In genomic region chr11:4946530-4946929, GRCm38 (mm10) we compare ENCODE assay signal across 9 mouse cellular contexts. TPM values are rescaled to one million over a fixed set of nuclear protein-coding genes. Genes with fewer than 3 reads are reported as not detected.
DNase-seq lines count a peak whose midpoint lies in the region; ATAC-seq and TF ChIP-seq lines count a peak whose summit lies in the region.
"Had no signal": no experiment of that assay in that cellular context is flagged by ENCODE, and none has a peak within 500 bp of the region (broad histone marks: within the 10 kb centered on the region; RNA-seq: fewer than 3 reads in every experiment).

No protein-coding gene starts in this region.

- no peak for DNase-seq in heart, adult 11 months
- no peak for DNase-seq in forebrain, embryonic 14.5 days (ENCODE audit: low spot score)
- no peak for DNase-seq in liver, postnatal 0 days
- no peak for DNase-seq in layer of hippocampus, postnatal 10 days (ENCODE audit: low spot score in 2 of 2)
- no peak for DNase-seq in lung, adult 18-20 months

- TF ChIP-seq EP300 in ES-Bruce4 (IDR thresholded peaks at IDR 0.05; ENCODE audit: insufficient read depth, low read depth, low read length) = no peak
- TF ChIP-seq EP300 in liver, postnatal 0 days (IDR thresholded peaks at IDR 0.05; ENCODE audit: low read depth) = no peak

- no peaks in the 10 kb centered on the region for H3K9me3 ChIP-seq in heart, embryonic 16.5 days (replicated peaks; ENCODE audit: control insufficient read depth, low read length)
- no peaks in the 10 kb centered on the region for H3K9me3 ChIP-seq in ES-Bruce4 (replicated peaks; ENCODE audit: control insufficient read depth, insufficient read depth, low read length, poor library complexity, severe bottlenecking)
- H3K9me3 ChIP-seq in forebrain, embryonic 14.5 days (replicated peaks; ENCODE audit: control insufficient read depth, low read length) = no peaks in the 10 kb centered on the region
- H3K9me3 ChIP-seq in liver, postnatal 0 days (ENCODE audit: low read length) = no peaks in the 10 kb centered on the region

- peak overlapping the region; percentile 56 for H3K4me3 ChIP-seq in heart, embryonic 16.5 days (ENCODE audit: low read length)
- peak overlapping the region; percentile 53; the same call in 1 of the 2 replicates for H3K4me3 ChIP-seq in ES-Bruce4 (ENCODE audit: low read depth, low read length)
- H3K4me3 ChIP-seq in forebrain, embryonic 14.5 days (ENCODE audit: low read depth, low read length) = peak overlapping the region; percentile 62
- peak overlapping the region; percentile 51 for H3K4me3 ChIP-seq in liver, postnatal 0 days (ENCODE audit: low read depth, low read length)

- no peak overlapping the region for H3K9ac ChIP-seq in heart, embryonic 16.5 days (ENCODE audit: low read length)
- H3K9ac ChIP-seq in ES-Bruce4 (ENCODE audit: low read depth, poor library complexity, severe bottlenecking) = no peak overlapping the region
- peak overlapping the region; percentile 13; the same call in 1 of the 2 replicates for H3K9ac ChIP-seq in forebrain, embryonic 14.5 days (ENCODE audit: low read length)
- no peak overlapping the region for H3K9ac ChIP-seq in liver, postnatal 0 days (replicated peaks)

- no peak for TF ChIP-seq POLR2A in ES-Bruce4 (IDR thresholded peaks at IDR 0.05; ENCODE audit: insufficient read depth, low read length)

- H3K36me3 ChIP-seq in heart, embryonic 16.5 days (ENCODE audit: control insufficient read depth, insufficient read depth) = no peaks in the 10 kb centered on the region
- H3K36me3 ChIP-seq in ES-Bruce4 (ENCODE audit: control insufficient read depth, insufficient read depth, low read length, poor library complexity, severe bottlenecking) = no peaks in the 10 kb centered on the region
- H3K36me3 ChIP-seq in forebrain, embryonic 14.5 days (ENCODE audit: control insufficient read depth, insufficient read depth, low read length) = no peaks in the 10 kb centered on the region
- no peaks in the 10 kb centered on the region for H3K36me3 ChIP-seq in liver, postnatal 0 days (replicated peaks; ENCODE audit: insufficient read depth, low read length)

- H3K27ac ChIP-seq in heart, embryonic 16.5 days (ENCODE audit: low read length) = no peak overlapping the region
- no peak overlapping the region for H3K27ac ChIP-seq in ES-Bruce4 (ENCODE audit: insufficient read depth, low read length)
- no peak overlapping the region for H3K27ac ChIP-seq in forebrain, embryonic 14.5 days (ENCODE audit: low read depth, low read length)
- H3K27ac ChIP-seq in liver, postnatal 0 days (ENCODE audit: low read depth) = no peak overlapping the region

- peak overlapping the region; percentile 81 for H3K4me2 ChIP-seq in heart, embryonic 16.5 days (ENCODE audit: low read depth, low read length)
- peak overlapping the region; percentile 79 for H3K4me2 ChIP-seq in forebrain, embryonic 14.5 days (ENCODE audit: low read length)
- peak overlapping the region; percentile 76 for H3K4me2 ChIP-seq in liver, postnatal 0 days (ENCODE audit: low read depth, low read length)

- H3K27me3 ChIP-seq in heart, embryonic 16.5 days (ENCODE audit: control insufficient read depth, insufficient read depth, low read length) = peaks cover 63% of the 10 kb centered on the region
- peaks cover 14% of the 10 kb centered on the region for H3K27me3 ChIP-seq in ES-Bruce4 (ENCODE audit: control insufficient read depth, insufficient read depth, low read length, poor library complexity, severe bottlenecking)
- peaks cover 61% of the 10 kb centered on the region for H3K27me3 ChIP-seq in forebrain, embryonic 14.5 days (replicated peaks; ENCODE audit: control insufficient read depth, insufficient read depth, low read length)
- H3K27me3 ChIP-seq in liver, postnatal 0 days (ENCODE audit: insufficient read depth, low read length) = peaks cover 68% of the 10 kb centered on the region

- TF ChIP-seq CTCF in ES-Bruce4 (IDR thresholded peaks at IDR 0.05; ENCODE audit: low read depth, low read length) = no peak
- no peak for TF ChIP-seq CTCF in liver, postnatal 0 days (IDR thresholded peaks at IDR 0.05; ENCODE audit: low read depth)

- 47% methylated on average over 13 of the region's 13 CpGs for WGBS in heart, embryonic 16.5 days
- WGBS in forebrain, embryonic 14.5 days = 42% methylated on average over 13 of the region's 13 CpGs
- WGBS in liver, postnatal 0 days (ENCODE audit: insufficient replicate concordance) = 38% methylated on average over 13 of the region's 13 CpGs

- ATAC-seq in heart, embryonic 16.5 days (replicated peaks; ENCODE audit: extremely low read depth, insufficient read depth, low FRiP score) = no peak
- ATAC-seq in forebrain, embryonic 14.5 days = peak; percentile 13; the same call in 1 of the 2 replicates
- ATAC-seq in liver, postnatal 0 days = no peak
- ATAC-seq in erythroblast, adult 5-6 weeks (replicated peaks; ENCODE audit: low FRiP score, poor library complexity, severe bottlenecking) = no peak

- H3K4me1 ChIP-seq in heart, embryonic 16.5 days (ENCODE audit: control insufficient read depth, insufficient read depth, low read length) = peaks cover 9% of the 10 kb centered on the region; the same call in 1 of the 2 replicates
- peaks cover 2% of the 10 kb centered on the region for H3K4me1 ChIP-seq in ES-Bruce4 (ENCODE audit: control insufficient read depth, insufficient read depth, low read length)
- no peaks in the 10 kb centered on the region for H3K4me1 ChIP-seq in forebrain, embryonic 14.5 days (ENCODE audit: control insufficient read depth, insufficient read depth, low read length)
- peaks cover 14% of the 10 kb centered on the region for H3K4me1 ChIP-seq in liver, postnatal 0 days (ENCODE audit: insufficient read depth)

RNA-seq across cellular contexts. Expression of gene Nefh, which starts 1.3 kb away (rescaled TPM):
- 0.42 and 0.60 TPM in 2 replicates for polyA plus RNA-seq in heart, embryonic 16.5 days (2015; fragmentation: Nextera tagmentation; extraction: Ambion mirVana)
- polyA plus RNA-seq in ES-Bruce4 (2011; ENCODE audit: insufficient read depth, insufficient read length, low read depth, missing spikeins) = 1.5 and 2.2 TPM in 2 replicates
- 0.75 and 1.0 TPM in 2 replicates for polyA plus RNA-seq in forebrain, embryonic 14.5 days (2014; fragmentation: Nextera tagmentation; extraction: Ambion mirVana)
- polyA plus RNA-seq in liver, postnatal 0 days (2015; fragmentation: Nextera tagmentation; extraction: Ambion mirVana) = 0.16 and 0.18 TPM in 2 replicates
- total RNA-seq in erythroblast, adult 5-6 weeks (2015; ENCODE audit: low replicate concordance) = 0.77 and 3.1 TPM in 2 replicates
- total RNA-seq in erythroblast, adult 5-6 weeks (2017; ENCODE audit: low replicate concordance) = 0.70 and 1.8 TPM in 2 replicates
- 10 to 100 TPM; 39.1 to 43.0 TPM for total RNA-seq in layer of hippocampus, postnatal 10 days (2021)
- total RNA-seq: CH12.LX had no signal

RNA-seq across cellular contexts. Expression of gene Ap1b1, which starts 40.1 kb away (rescaled TPM):
- polyA plus RNA-seq in heart, embryonic 16.5 days (2015; fragmentation: Nextera tagmentation; extraction: Ambion mirVana) = 44.4 and 45.1 TPM in 2 replicates
- 55.4 and 61.2 TPM in 2 replicates for polyA plus RNA-seq in ES-Bruce4 (2011; ENCODE audit: insufficient read depth, insufficient read length, low read depth, missing spikeins)
- polyA plus RNA-seq in forebrain, embryonic 14.5 days (2014; fragmentation: Nextera tagmentation; extraction: Ambion mirVana) = 58.4 and 75.5 TPM in 2 replicates
- polyA plus RNA-seq in liver, postnatal 0 days (2015; fragmentation: Nextera tagmentation; extraction: Ambion mirVana) = 40.7 and 46.3 TPM in 2 replicates
- total RNA-seq in erythroblast, adult 5-6 weeks (2015; ENCODE audit: low replicate concordance) = 20.4 and 23.0 TPM in 2 replicates
- 53.6 and 106 TPM in 2 replicates for total RNA-seq in erythroblast, adult 5-6 weeks (2017; ENCODE audit: low replicate concordance)
- 100 to 1,000 TPM; 116 to 130 TPM for total RNA-seq in layer of hippocampus, postnatal 10 days (2021)

RNA-seq across cellular contexts. Expression of gene Thoc5, which starts 51.4 kb away (rescaled TPM):
- polyA plus RNA-seq in heart, embryonic 16.5 days (2015; fragmentation: Nextera tagmentation; extraction: Ambion mirVana) = 23.4 and 25.9 TPM in 2 replicates
- polyA plus RNA-seq in ES-Bruce4 (2011; ENCODE audit: insufficient read depth, insufficient read length, low read depth, missing spikeins) = 51.3 and 52.3 TPM in 2 replicates
- 72.8 and 77.5 TPM in 2 replicates for polyA plus RNA-seq in forebrain, embryonic 14.5 days (2014; fragmentation: Nextera tagmentation; extraction: Ambion mirVana)
- polyA plus RNA-seq in liver, postnatal 0 days (2015; fragmentation: Nextera tagmentation; extraction: Ambion mirVana) = 7.8 and 8.3 TPM in 2 replicates
- total RNA-seq in erythroblast, adult 5-6 weeks (2015; ENCODE audit: low replicate concordance) = 2.5 and 2.7 TPM in 2 replicates
- total RNA-seq in erythroblast, adult 5-6 weeks (2017; ENCODE audit: low replicate concordance) = 11.3 and 17.1 TPM in 2 replicates
- total RNA-seq in layer of hippocampus, postnatal 10 days (2021) = 10 to 100 TPM; 39.7 to 41.8 TPM
